Mouse (Mus musculus) neural tube, embryonic 13.5 days (tissue): ENCODE results near the gene Sugct. TPM values are rescaled to one million over a fixed set of nuclear protein-coding genes. Genes with fewer than 3 reads are reported as not detected.

ENCODE experiments used
- ATAC-seq: fragments of 200-750 bp; cut with Nextera tagmentation; 2 replicates; pipeline ENCODE4 v1.8.0; 2017; ENCODE audit warnings: low read depth, mild to moderate bottlenecking, moderate TSS enrichment, moderate library complexity
- H3K27ac ChIP-seq: fragments of 300-500 bp; sonication (generic); replicated peaks from 2 replicates; pipeline ENCODE4 v1.5.1; 2015; ENCODE audit warnings: moderate library complexity, mild to moderate bottlenecking, inconsistent platforms
- H3K27me3 ChIP-seq: fragments of 300-500 bp; sonication (generic); 2 replicates; pipeline ENCODE4 v1.6.1; 2015; ENCODE audit warnings: mild to moderate bottlenecking, inconsistent platforms
- H3K36me3 ChIP-seq: fragments of 300-500 bp; sonication (generic); 2 replicates; pipeline ENCODE4 v1.6.1; 2015; ENCODE audit warnings: mild to moderate bottlenecking, inconsistent platforms
- H3K4me1 ChIP-seq: fragments of 300-500 bp; sonication (generic); replicated peaks from 2 replicates; pipeline ENCODE4 v1.6.1; 2015; ENCODE audit warnings: inconsistent platforms
- H3K4me2 ChIP-seq: fragments of 300-500 bp; sonication (generic); 2 replicates; pipeline ENCODE4 v1.6.1; 2015; ENCODE audit warnings: inconsistent platforms, mild to moderate bottlenecking, moderate library complexity
- H3K4me3 ChIP-seq: fragments of 300-500 bp; sonication (generic); 2 replicates; pipeline ENCODE4 v1.5.1; 2015; ENCODE audit warnings: mild to moderate bottlenecking, inconsistent platforms
- H3K9ac ChIP-seq: fragments of 300-500 bp; sonication (generic); 2 replicates; pipeline ENCODE4 v1.6.1; 2015; ENCODE audit warnings: moderate library complexity, mild to moderate bottlenecking, inconsistent platforms
- H3K9me3 ChIP-seq: fragments of 300-500 bp; sonication (generic); 2 replicates; pipeline ENCODE4 v1.6.1; 2016; ENCODE audit warnings: inconsistent platforms
- WGBS: fragments of 180-500 bp; shearing (Covaris S2); methylation state at CpG from one replicate; pipeline ENCODE4 v1.1.7; 2015; 5-methylcytosine and 5-hydroxymethylcytosine counted together
- polyA plus RNA-seq: library from polyadenylated mRNA; unstranded; fragments of >200 nt; fragmentation: Nextera tagmentation; extraction: Ambion mirVana; gene quantifications from 2 replicates; pipeline ENCODE4 v1.2.1, GENCODE M21; 2015

The Sugct gene
- polyA plus RNA-seq, 1 experiment from 2014 or later, result 3.2 TPM

- no peak overlapping the region for H3K4me3 ChIP-seq
- H3K9ac ChIP-seq, result no peak overlapping the region
- WGBS, result 57% methylated on average over 6 of the region's 6 CpGs
- 0 out of 2 replicates have a peak, but pooled peaks cover 3% of the 10 kb centered on the region for H3K4me1 ChIP-seq
- H3K27me3 ChIP-seq, result no peaks in the 10 kb centered on the region
- no peaks in the 10 kb centered on the region for H3K9me3 ChIP-seq
- no peak overlapping the region for H3K27ac ChIP-seq
- H3K4me2 ChIP-seq, result no peak overlapping the region
- ATAC-seq, result no peak
- no peaks in the 10 kb centered on the region for H3K36me3 ChIP-seq
Measured at GRCm38 (mm10) chr13:16977743-16978142, 717.6 kb downstream of the Sugct start.

- no peaks in the 10 kb centered on the region for H3K4me1 ChIP-seq
- no peak for ATAC-seq
- H3K9ac ChIP-seq, result no peak overlapping the region
- H3K9me3 ChIP-seq, result no peaks in the 10 kb centered on the region
- H3K27me3 ChIP-seq, result no peaks in the 10 kb centered on the region
- no peak overlapping the region for H3K4me3 ChIP-seq
- no peak overlapping the region for H3K27ac ChIP-seq
- H3K36me3 ChIP-seq, result no peaks in the 10 kb centered on the region
- 87% methylated on average over 2 of the region's 2 CpGs for WGBS
- H3K4me2 ChIP-seq, result no peak overlapping the region
Measured at GRCm38 (mm10) chr13:16971277-16971676, 724.1 kb downstream of the Sugct start.

- Histone ChIP-seq H3K4me3 (no peak overlapping the region), H3K27me3 (no peaks in the 10 kb centered on the region), H3K4me1 (no peaks in the 10 kb centered on the region), H3K4me2 (no peak overlapping the region), H3K9ac (no peak overlapping the region), H3K9me3 (no peaks in the 10 kb centered on the region), H3K27ac (no peak overlapping the region), H3K36me3 (no peaks in the 10 kb centered on the region)
- 93% methylated on average over 5 of the region's 5 CpGs for WGBS
- ATAC-seq, result no peak
Measured at GRCm38 (mm10) chr13:16968995-16969394, 726.4 kb downstream of the Sugct start.

DNA sequence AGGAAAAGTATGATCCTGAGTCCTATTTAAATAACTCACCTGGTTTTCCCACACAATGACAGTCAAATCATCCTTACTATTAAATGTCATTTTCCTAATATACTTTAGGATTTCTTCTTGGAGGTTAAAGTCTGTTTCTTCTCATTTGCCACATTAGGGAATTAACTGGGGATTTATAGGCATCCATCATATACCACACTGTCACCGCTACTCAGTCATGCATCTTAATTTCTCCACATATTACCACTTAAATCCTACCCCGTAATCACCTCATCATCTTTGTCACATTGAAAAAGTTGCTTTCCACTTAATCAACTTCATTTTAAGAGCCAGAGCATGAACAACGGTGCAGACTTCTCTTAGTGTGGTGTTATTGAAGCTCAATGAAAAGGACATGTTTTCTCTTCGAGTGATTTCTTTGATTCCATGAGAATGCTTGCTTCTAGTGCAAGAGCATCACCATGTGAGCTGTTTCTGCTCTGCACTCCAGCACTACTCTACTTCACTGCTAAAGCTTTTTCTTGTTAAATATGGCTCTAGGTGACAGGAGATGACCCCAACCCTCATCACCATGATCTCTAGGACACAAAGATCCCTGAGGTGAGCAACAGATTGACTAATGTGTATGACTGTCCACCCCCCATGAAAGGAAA is 730.4 kb downstream of the Sugct start:
- no peak overlapping the region for H3K4me3 ChIP-seq
- 78% methylated on average over 4 of the region's 4 CpGs for WGBS
- no peak overlapping the region for H3K27ac ChIP-seq

GRCm38 (mm10) chr13:16952045-16952444 is 743.3 kb downstream of the Sugct start:
- 60% methylated on average over 4 of the region's 4 CpGs for whole genome bisulfite sequencing
- no peak for ATAC-seq

More for the DNA sequence above, 730.4 kb downstream of the Sugct start:
- H3K4me2 ChIP-seq, result no peak overlapping the region
- no peaks in the 10 kb centered on the region for H3K36me3 ChIP-seq
- ATAC-seq, result no peak
- no peak overlapping the region for H3K9ac ChIP-seq
- H3K9me3 ChIP-seq, result no peaks in the 10 kb centered on the region
- H3K27me3 ChIP-seq, result no peaks in the 10 kb centered on the region
- H3K4me1 ChIP-seq, result no peaks in the 10 kb centered on the region

DNA sequence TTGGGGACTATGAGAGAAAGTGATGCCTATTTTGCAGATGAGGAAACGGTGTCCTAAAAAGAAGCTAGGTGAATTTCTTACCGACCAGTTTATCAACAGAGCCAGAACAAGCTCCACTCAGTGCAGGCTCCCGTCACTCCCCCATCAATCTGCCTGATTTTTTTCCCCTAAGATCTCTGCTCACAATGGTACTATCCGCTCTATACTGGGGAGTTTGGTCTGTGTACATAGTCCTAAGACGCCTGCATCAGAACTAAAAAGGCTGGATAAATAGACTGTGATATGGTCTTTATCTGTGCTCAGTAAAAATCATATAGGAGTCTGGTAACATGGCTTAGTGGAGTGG is 755.9 kb downstream of the Sugct start:
- Histone ChIP-seq H3K9me3 (no peaks in the 10 kb centered on the region), H3K27me3 (no peaks in the 10 kb centered on the region), H3K36me3 (no peaks in the 10 kb centered on the region), H3K9ac (no peak overlapping the region), H3K4me1 (no peaks in the 10 kb centered on the region), H3K4me2 (no peak overlapping the region), H3K27ac (no peak overlapping the region), H3K4me3 (no peak overlapping the region)
- 92% methylated on average over 5 of the region's 5 CpGs for WGBS
- no peak for ATAC-seq

More at GRCm38 (mm10) chr13:16952045-16952444, 743.3 kb downstream of the Sugct start:
- Histone ChIP-seq H3K27me3 (no peaks in the 10 kb centered on the region), H3K4me2 (no peak overlapping the region), H3K27ac (no peak overlapping the region), H3K36me3 (no peaks in the 10 kb centered on the region), H3K4me3 (no peak overlapping the region), H3K9me3 (no peaks in the 10 kb centered on the region), H3K4me1 (no peaks in the 10 kb centered on the region), H3K9ac (no peak overlapping the region)

DNA sequence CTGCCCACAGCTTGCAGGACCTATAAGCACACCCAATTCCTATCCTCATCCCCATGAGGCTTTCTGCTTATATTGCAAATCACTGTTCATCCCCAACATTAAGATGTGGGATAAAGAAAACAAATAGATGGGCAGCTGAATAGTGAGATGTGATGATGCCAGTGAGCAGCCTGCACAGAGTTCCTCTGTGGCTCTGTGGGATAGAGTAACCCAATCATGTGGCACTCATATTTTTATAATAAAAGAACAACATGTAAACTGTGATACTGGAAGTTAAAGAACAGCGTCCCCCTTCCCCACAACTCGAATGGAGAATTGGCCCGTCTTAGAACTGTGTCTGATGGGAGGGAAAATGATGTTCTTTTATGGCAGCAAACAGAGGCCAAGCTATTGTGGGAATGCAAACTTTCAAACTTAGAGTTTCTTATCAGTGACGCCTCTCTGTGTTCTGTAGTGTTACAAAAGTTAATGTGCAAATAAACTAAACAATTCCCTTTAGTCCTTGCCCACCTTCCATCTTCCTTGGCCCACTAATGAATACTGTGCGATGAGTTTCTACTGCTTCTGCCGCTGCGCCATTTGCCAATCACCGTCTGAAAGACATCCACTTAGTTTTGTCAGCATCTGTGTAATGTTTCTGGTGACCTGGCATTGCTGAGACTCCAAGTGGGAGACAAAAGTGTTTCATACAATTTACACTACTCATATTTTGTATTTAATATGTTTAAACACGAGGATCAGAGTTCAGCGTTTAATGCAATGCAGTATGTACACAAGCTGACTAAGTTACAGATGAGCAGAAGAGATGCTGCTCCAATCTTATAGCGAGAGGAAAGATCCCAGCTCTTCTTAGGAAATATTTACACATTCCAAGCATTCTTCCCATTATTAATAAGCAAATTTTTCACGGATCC is 756.5 kb downstream of the Sugct start:
- H3K4me2 ChIP-seq, result no peak overlapping the region
- WGBS, result 89% methylated on average over 12 of the region's 12 CpGs

GRCm38 (mm10) chr13:16937422-16938202 is 757.7 kb downstream of the Sugct start:
- no peaks in the 10 kb centered on the region for H3K27me3 ChIP-seq
- no peak overlapping the region for H3K27ac ChIP-seq
- H3K4me2 ChIP-seq, result no peak overlapping the region
- no peak overlapping the region for H3K9ac ChIP-seq
- H3K4me3 ChIP-seq, result no peak overlapping the region
- no peaks in the 10 kb centered on the region for H3K4me1 ChIP-seq
- H3K9me3 ChIP-seq, result no peaks in the 10 kb centered on the region
- no peak for ATAC-seq
- 84% methylated on average over 11 of the region's 11 CpGs for WGBS
- no peaks in the 10 kb centered on the region for H3K36me3 ChIP-seq

More for the DNA sequence above, 756.5 kb downstream of the Sugct start:
- Histone ChIP-seq H3K4me1 (no peaks in the 10 kb centered on the region), H3K27ac (no peak overlapping the region), H3K9ac (no peak overlapping the region), H3K27me3 (no peaks in the 10 kb centered on the region), H3K9me3 (no peaks in the 10 kb centered on the region), H3K36me3 (no peaks in the 10 kb centered on the region), H3K4me3 (no peak overlapping the region)
- ATAC-seq, result no peak

DNA sequence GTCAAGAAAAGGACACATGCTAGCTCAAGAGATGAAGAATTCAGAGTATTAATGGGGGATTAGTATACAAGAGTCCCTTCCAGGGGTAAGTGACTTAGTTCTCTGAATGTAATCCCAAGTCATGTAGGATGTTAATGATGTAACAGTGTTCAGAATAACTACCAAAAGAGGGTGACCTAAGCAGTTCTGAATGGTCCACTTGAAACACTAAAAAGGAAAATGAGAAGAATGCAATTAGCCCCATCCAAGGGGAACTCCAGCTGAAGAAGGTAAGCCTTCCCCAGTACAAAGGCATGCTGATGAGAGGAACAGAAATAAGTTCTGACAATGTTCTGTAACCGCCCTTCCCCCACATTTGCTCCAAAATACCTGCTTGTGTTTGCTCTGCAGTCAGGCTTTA is 760.3 kb downstream of the Sugct start:
- Histone ChIP-seq H3K9ac (no peak overlapping the region), H3K27ac (no peak overlapping the region), H3K9me3 (no peaks in the 10 kb centered on the region), H3K4me1 (no peaks in the 10 kb centered on the region), H3K4me3 (no peak overlapping the region), H3K36me3 (no peaks in the 10 kb centered on the region), H3K4me2 (no peak overlapping the region), H3K27me3 (no peaks in the 10 kb centered on the region)
- ATAC-seq, result no peak
- 74% methylated on average over 1 of the region's 1 CpGs for WGBS

DNA sequence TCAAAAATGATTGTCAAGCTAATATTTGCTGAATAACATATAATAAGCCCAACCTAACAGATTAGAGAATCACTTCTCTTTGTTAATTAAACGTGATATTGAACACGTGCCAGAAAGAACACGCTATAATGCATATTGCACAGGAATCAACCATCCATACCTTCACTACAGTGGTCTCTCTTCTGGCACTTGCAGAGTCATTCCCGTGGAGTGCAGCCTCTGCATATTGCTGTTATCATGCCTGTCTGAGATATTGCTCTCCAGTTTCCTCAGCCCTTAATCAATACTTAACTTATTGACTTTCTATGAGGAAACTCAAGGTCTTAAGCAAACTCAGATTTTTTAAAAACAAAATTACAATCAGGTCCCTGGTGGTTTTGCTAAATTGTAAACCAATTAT is 761.8 kb downstream of the Sugct start:
- Histone ChIP-seq H3K27me3 (no peaks in the 10 kb centered on the region), H3K4me1 (no peaks in the 10 kb centered on the region), H3K4me3 (no peak overlapping the region), H3K36me3 (no peaks in the 10 kb centered on the region), H3K9ac (no peak overlapping the region), H3K27ac (no peak overlapping the region), H3K4me2 (no peak overlapping the region), H3K9me3 (no peaks in the 10 kb centered on the region)
- WGBS, result 87% methylated on average over 4 of the region's 4 CpGs
- ATAC-seq, result no peak

- H3K4me1 ChIP-seq, result no peaks in the 10 kb centered on the region
- H3K4me3 ChIP-seq, result no peak overlapping the region
Measured at GRCm38 (mm10) chr13:16921305-16921704, 774.0 kb downstream of the Sugct start.

GRCm38 (mm10) chr13:16915697-16916096 is 779.7 kb downstream of the Sugct start:
- Histone ChIP-seq H3K4me1 (no peaks in the 10 kb centered on the region), H3K27ac (no peak overlapping the region), H3K9ac (no peak overlapping the region), H3K36me3 (no peaks in the 10 kb centered on the region), H3K27me3 (no peaks in the 10 kb centered on the region), H3K4me3 (no peak overlapping the region), H3K4me2 (no peak overlapping the region), H3K9me3 (no peaks in the 10 kb centered on the region)
- no peak for ATAC-seq

More at GRCm38 (mm10) chr13:16921305-16921704, 774.0 kb downstream of the Sugct start:
- no peak for ATAC-seq
- Histone ChIP-seq H3K4me2 (no peak overlapping the region), H3K36me3 (no peaks in the 10 kb centered on the region), H3K27me3 (no peaks in the 10 kb centered on the region), H3K27ac (no peak overlapping the region), H3K9me3 (no peaks in the 10 kb centered on the region), H3K9ac (no peak overlapping the region)
- WGBS, result 50% methylated on average over 4 of the region's 4 CpGs
